Mouse (Mus musculus) stomach, postnatal 0 days (tissue): ENCODE data around the gene Pigg.

ENCODE experiments used
- CTCF ChIP-seq: IDR thresholded peaks from 2 replicates; pipeline ENCODE4 v1.5.1; 2016; ENCODE audit warnings: antibody characterized with exemption, low read depth, mild to moderate bottlenecking, moderate library complexity
- EP300 ChIP-seq: optimal IDR thresholded peaks from 2 replicates; pipeline ENCODE3; 2016; ENCODE audit warnings: antibody characterized with exemption

GRCm38 (mm10) chr5:108389744-108390143 is 77.3 kb downstream of the Pigg start:
- TF ChIP-seq CTCF (no peak), EP300 (no peak)
